Mouse (Mus musculus) spleen, adult 12 weeks (tissue): ENCODE results near the gene Mefv.
A peak's percentile ranks its signal among the peaks of the same experiment; 100 is the strongest.
"Not testable (repeated sequence)": the region's sequence is repeated elsewhere in the genome, so short reads cannot be mapped to it uniquely, and the experiment has no call there.

Experiments
- DNase-seq: peaks from one replicate; pipeline ENCODE4 v3.0.0; 2022; ENCODE audit warnings: low spot score

Gene Mefv

DNA sequence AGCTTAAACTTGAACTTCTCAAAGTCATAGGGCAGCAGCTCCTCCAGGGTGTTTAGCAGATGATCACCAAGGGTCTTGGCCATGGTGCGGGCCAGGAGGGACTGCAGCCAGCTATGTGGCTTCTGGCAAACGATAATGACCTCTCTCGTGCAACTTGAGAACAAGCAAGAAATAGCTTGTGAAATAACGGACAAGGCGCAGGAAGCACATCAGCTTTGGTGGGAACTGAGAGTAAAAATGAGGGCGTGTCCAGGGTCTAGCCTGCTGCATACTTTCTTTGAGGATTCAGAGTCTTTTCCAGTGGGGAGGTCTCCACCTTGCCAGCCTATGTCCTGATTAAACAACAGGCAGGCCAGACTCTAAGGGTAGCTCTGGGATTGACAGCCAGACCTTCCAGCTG lies at the start of gene Mefv:
TSS of gene Mefv (minus strand) at position 118 of the 400 bp plus-strand sequence.
- no peak for DNase-seq

DNA sequence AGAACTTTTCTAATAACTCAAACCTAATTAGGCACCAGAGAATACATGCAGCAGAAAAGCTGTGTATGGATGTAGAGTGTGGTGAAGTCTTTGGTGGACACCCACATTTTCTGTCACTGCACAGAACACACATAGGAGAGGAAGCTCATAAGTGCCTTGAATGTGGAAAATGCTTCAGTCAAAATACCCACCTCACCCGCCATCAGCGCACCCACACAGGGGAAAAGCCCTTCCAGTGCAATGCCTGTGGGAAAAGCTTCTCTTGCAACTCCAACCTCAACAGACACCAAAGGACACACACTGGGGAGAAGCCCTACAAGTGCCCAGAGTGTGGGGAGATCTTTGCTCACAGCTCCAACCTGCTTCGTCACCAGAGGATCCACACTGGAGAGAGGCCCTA lies 31.1 kb upstream of the Mefv start:
- no peak for DNase-seq

GRCm38 (mm10) chr16:3745656-3746055 lies 27.8 kb upstream of the Mefv start:
- DNase-seq, result no peak

- no peak for DNase-seq
Observed at GRCm38 (mm10) chr16:3744186-3744700, 26.3 kb upstream of the Mefv start.

DNA sequence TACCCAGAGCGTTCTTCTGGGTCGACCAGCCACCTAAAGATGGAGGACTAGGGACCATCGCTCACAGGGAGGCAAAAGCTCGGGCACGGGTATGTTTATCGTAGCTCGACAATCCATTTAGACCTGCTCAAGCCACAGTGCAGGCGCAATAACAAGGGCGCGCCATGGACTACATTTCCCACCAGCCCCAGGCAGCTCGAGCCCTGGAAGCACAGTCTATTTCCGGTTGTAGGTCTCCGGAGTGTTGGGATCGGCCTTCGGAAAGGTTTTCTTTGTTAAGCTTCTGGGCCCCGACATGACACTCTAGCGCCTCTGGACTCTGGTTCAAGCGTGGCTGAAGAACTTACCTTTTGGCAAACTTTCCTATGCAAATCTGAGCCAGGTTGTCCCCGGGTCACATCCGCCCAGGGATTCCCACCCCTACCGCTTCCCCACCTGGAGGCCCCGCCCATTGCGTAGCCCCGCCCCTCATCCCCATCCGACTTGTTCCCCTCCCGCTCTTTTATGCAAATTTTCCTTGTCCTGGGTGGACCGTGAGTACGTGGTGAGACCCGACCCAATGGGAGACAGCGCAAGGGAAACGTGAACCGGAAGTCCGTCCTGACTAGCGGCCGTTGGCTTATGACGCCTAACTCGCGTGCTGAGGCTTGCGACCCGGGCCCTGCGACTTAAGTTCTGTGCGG lies 25.7 kb upstream of the Mefv start, which contains the start of gene Zfp263:
TSS of gene Zfp263 (plus strand) at position 591 of the 683 bp plus-strand sequence.
- peak; percentile 82 for DNase-seq

- no peak for DNase-seq
Observed at GRCm38 (mm10) chr16:3742466-3742865, 24.6 kb upstream of the Mefv start.

GRCm38 (mm10) chr16:3733198-3733732 lies 15.4 kb upstream of the Mefv start:
- no peak for DNase-seq

- DNase-seq, result no peak
Observed at GRCm38 (mm10) chr16:3732612-3733011, 14.7 kb upstream of the Mefv start.

- no peak for DNase-seq
Observed at GRCm38 (mm10) chr16:3727980-3728720, 10.3 kb upstream of the Mefv start.

GRCm38 (mm10) chr16:3723231-3723630 lies 5.3 kb upstream of the Mefv start:
- no peak for DNase-seq

GRCm38 (mm10) chr16:3714731-3715130 lies 3.2 kb downstream of the Mefv start:
- no peak for DNase-seq

GRCm38 (mm10) chr16:3706680-3707079 lies 11.2 kb downstream of the Mefv start:
- DNase-seq, result no peak

DNA sequence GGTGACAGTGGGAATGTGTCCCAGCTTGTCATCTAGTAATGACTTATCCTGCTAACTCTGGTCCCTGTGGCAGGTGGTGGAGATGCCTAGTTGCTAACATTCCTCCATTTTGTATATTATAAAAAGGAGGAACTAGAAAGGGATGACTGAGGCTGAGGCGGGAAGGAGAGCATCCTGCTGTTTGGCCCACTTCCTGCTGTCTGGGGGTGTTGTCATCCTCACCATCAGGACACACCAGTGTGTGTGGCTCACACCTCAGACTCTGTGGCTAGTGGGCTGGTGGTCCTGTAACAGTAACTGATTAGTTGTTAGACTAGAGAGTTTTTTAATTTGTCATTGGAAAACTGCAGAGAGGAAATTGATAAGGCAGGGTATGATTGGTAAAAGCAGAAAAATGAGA lies 17.0 kb downstream of the Mefv start:
- DNase-seq, result no peak

DNA sequence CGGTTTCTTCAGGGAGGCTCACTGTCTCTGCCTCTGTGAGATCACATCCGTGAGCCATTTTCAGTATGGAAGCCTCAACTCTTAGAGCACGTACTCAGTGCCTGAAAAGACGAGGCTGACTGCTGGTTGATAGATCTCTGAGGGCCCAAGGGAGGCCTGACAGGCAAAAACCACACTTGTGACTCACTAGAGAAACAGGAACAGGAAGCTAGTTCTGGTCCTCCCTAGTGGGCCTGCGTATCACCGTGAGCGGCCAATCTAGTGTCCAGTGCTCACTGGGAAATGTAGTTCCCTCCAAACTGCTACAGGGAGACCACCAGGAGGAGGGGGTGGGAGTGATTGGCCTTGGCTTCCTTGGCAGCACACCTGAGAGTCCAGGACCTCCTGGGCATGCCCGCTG lies 18.6 kb downstream of the Mefv start:
- DNase-seq, result no peak

- DNase-seq, result not testable (repeated sequence)
Observed at GRCm38 (mm10) chr16:3689608-3690007, 28.3 kb downstream of the Mefv start.
